Mouse (Mus musculus) cerebellum, postnatal 10 days (tissue): ENCODE measurements around the gene Hoxd11.
A peak's percentile ranks its signal among the peaks of the same experiment; 100 is the strongest.

Source experiments
- DNase-seq, 2 experiments: peaks; one replicate each; pipeline ENCODE4 v3.0.0; 2021; ENCODE audit warnings: mixed read lengths in 2 of 2

Gene Hoxd11

DNA sequence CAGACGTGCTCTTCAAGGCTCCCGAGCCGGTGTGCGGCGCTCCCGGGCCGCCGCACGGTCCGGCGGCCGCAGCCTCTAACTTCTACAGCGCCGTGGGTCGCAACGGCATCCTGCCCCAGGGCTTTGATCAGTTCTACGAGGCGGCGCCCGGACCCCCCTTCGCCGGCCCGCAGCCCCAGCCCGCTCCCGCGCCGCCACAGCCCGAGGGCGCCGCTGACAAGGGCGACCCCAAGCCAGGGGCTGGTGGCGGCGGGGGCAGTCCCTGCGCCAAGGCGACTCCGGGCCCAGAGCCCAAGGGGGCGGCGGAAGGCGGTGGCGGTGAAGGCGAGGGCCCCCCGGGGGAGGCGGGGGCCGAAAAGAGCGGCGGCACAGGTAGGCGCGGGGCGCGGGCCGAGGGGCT lies 3.4 kb downstream of the Hoxd11 start:
- DNase-seq = no peak

DNA sequence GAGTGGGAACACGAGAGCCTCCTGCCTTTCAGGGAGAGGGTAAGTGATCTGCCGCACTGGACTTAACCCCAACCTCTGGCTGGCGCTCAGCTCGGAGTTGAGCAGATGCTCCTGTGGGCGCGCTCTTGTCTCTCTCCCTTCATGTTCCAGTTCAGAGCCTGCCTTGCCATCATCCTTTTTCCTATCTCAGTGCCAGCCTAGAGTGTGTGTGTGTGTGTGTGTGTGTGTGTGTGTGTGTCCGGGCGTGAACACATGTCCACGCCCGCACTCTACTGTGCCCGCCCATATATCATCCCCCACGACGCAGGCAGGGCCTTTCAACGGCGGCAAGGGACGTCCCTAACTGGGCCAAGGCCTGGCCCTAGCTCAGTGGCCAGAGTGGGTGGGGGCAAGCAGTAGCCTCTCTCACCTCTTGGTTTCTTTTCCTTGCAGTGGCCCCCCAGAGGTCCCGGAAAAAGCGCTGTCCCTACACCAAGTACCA lies 4.2 kb downstream of the Hoxd11 start:
- DNase-seq = no peak

DNA sequence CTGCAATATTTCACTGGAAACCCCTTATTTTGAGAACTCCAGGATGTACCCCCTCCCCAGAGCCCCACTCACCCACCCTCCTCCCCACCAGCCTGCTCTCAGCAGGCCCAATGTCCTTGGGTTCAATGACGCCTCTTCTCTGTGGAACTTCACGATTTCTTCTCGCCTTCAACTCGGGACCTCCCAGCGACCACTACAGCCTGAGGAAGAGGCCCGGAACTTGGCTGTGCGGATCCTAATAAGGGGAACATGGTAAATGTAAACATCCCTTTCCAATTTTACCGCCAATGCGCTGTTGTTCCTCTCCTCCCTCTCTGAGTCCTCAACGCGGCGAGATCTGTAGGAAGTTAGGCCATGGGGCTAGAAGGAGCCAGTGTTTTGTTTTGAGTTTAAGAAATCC lies 4.7 kb downstream of the Hoxd11 start:
- no peak for DNase-seq

DNA sequence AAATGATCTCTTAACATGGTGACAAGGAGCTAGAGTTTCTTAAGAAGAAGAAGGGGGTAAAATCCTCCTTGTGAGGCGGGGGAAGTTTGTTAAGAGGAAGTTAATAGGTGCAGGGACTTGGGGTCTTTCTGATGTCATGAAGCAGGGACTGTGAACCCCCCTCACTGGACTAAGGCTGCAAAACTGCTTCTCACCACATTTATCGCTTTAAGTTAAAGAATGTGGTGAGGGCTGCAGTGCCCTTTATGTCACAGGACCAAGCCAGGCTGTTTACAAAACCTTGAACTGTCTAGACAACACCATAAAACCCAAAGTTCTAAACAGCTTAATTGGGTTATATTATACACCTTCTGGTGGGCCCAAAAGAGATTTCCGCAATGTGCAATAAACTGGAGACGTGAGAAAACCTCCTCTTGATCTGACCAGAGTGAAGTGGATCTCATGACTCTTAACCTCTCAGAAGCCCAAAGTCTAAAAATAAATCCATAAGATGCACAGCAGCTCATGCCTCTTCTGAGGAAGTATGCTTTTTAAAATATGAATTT lies 5.8 kb downstream of the Hoxd11 start:
- DNase-seq = no peak

DNA sequence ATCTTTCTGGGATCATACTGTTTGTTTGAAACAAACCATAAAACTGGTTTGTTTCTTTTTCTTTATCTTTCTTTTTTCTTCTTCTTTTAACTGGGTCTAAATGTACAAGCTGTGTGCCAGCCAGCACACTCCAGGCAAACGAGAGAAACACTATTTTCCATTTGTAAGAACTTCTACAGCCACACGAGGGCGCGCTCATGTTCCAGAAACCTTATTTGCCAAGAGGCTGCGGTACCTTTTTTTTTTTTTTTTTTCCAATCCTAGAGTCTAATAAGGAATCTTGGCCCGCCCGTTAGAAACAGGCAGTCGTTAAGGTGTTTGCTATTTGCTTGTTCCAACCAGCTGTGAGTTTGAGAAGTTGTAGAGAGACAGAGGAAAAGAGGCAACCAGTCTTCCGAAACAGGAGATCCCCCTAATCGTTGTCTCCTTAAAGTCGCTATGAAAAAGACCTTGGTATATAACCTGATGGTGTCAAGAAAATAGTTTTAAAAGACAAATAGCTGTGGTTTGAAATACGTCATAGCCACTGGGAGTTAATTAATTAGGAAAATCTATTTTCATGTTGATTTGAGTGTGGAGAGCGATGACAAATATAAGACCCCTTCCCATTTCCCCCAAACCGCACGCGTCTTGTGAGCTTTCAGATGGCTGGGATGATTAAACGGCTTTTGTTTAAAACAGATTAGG lies 7.1 kb downstream of the Hoxd11 start:
- DNase-seq = peak; percentile 75 to 77

DNA sequence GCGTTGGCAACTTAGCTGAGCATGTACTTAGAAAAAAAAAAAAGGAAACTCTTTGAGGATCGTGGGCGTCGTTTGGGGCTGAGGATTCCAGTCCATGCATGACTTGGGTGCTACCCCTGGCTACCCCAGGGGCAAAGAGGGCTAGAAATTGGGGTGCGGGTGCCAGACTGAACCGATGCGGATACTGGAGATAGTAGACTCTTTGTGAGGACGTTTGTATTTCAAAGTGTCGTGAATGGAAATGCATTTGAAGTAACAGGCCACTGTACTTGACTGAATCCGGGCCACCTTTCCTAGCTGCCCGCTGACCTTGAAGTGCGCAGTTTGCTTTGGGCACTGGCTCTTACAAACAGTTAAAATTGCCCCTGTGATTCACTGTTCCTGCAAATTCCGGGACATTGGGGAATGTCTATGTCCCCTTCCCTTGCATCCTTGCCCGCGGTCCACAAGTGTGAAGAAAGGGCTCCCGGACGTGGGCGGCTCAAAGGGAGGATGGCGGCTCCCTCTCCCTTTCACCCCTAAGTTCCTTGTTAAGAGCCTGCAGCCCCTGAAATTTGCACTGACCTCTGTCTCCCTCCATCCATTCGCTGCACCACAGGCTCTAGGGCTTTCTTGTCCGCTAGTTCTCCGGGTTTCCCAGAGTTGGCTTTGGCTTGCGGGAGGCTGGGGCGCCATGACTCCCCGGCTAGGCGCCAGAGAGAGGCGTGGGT lies 7.8 kb downstream of the Hoxd11 start:
- DNase-seq = no peak

DNA sequence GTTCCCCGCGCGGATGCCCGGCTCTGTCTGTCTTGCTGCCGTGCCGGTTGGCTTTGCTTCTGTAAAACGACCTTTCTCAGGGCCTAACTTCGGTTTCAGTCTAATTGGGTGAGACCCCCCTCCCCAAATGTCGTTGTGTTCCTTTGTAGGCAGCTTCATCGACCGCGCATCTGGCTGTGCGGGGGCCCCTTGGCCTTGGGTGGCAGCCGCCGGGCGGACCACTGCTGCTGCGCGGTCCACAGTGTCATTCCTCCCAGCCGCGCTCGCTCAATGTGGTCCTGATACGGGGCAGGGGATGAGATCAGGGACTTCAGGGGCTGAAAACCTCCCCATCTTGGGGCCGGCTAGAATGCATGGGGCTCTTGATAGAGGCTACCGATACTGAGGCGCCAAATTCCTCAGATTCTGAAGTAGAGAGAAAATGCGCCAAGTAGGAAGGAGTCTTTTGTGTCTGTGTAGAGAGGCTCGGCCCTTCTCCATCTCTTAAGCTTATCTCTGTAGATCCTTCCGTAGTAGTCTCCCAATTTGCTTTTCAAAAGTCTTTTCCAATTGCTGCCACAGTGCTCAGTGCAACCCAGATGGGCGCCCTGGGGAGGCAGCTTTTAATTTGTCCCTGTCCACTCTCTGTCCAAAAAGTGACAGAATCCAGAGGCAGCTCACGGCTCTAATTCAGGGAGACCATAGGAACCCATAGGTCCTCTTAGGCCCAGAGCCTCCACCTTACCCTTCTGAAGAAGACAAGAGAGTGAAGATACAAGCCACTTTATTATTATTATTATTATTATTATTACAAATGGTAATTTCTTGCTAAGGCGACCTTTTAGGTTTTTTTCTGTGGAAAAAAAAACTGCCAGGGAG lies 8.6 kb downstream of the Hoxd11 start:
- DNase-seq = no peak

DNA sequence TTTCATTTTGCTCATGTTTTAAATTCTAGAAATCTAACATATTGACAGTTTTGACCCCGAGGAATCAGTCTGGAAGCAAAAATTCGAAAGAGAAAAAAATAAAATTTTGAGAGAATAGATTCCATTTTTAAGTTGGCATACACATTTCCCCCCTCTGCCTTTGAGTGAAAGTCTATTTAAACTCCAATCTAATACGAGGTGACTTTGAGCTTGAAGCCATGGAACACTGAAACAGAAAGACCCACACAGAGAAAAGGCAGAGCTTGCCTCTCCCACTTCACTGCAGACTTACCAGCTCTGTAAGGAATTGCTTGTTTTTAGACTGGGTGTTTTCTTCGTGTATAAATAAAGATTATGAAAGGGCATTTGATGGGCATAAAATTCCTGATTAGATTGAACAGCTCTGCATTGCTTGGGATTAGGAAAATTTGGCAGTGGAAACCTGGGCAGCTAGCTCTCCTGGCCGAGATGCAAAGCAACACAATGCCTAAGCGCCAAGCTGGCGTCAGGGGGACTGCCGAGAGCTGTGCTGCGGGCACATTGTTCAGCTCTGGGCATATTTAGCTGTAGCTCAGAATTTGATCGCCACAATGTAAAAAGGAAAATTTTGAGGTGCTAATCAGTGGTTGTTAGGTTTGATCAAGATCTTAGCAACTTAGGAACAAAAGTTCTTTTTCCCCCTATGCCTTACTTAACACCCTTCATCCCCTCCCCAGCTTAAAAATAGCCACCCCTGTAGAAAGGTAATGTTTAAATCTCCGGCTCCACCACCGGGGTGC lies 9.6 kb downstream of the Hoxd11 start:
- DNase-seq = no peak

DNA sequence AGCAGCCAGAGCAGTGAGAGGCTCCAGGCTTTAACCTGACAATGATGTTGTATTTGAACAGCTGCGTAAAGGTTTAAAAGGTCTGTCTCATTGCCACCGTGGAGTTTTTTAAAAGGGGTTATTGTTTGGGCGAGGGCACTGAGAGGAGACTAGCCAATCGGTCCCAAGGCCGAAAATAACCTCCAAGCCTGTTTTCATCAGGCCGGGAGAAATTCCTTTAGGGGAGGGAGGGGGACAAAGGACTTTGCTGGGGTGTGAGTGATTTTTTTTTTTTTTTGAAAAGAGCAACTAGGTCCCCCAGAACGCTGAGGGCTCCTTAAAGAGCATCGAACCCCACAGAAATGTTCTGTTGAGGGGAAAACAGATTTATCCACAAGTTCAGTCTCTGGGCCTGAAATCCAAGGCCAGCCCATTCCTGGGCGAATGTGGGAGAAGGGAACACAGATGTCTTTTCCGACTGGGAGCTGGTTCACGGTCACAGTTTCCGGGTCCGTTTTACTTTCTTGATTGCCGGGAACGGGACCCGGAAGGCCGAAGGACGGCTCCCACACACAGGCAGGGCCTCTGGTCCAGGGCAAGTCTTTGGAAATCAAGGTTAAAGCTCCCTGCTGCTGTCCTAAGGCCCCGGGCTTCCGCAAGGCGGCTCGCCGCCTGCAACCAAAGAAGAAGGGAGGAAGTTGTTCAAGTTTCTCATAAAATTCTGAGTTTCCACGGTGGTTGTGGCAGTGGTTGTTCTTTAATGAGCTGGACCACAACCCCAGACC lies 10.4 kb downstream of the Hoxd11 start:
- DNase-seq = no peak

DNA sequence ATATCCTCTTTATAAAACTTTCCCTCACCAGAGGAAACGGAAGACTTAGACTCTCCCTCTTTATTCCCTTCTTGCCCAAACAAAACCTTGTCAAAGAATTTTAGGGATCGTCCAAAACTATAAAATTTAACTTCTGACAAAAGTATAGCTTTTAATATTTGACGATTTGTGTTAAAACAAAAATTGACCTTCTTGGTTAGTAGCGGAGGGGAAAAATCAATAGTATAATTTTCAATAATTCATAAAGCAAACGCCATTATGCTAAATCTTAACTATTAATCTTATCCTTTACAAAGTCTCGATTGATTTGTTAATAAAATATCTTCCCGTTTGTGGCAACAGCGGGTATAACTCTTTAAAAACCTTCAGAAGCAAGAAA lies 11.0 kb downstream of the Hoxd11 start:
- DNase-seq = no peak

DNA sequence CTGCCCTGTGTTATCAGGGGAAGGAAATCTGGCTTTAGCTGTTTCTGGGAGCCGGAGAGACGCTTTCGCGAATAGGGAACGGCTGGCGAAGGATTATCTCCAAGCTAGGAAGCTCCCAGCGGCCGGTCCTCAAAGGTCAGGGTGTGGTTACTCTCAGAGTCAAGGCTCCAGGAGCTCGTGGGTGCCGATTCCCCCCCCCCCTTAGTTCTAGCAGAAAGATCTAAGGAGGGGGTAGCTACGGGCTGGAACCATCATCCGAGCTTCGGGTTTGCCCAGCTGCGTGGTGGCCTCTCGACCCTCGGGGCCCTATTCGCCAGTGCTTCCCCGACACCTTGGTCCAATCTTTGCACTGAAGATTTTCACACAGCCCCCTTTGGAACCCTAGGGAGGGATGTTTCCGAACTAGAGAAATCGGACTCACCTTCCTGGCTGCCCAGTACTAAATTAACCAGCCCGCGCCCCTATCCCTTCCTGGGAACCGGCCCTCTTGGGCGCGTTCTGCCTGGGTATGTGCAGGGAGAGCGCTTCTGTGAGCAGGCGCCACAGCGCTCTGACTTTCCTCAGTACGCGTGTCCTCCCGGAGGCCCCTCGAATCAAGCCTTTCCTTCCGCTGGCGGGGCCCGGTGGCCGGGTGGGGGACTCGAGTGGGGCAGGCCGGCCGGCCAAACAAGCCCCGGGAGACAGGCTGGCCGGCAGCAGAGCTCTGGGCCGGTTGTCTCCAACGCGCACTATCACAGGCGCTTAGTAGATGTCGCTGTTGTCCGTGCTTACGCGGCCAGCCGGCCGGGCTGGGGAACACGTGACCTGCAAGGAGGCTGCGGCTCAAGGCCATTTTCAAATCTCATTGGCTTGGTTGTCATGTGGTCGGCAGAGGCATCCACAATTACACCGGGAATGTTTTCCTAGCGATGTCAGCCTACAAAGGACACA lies 11.9 kb downstream of the Hoxd11 start, which contains the start of gene Hoxd10:
Gene Hoxd10, plus strand, starts transcription at position 903 of the 930 bp plus-strand sequence.
- DNase-seq = peak; percentile 53 to 59

DNA sequence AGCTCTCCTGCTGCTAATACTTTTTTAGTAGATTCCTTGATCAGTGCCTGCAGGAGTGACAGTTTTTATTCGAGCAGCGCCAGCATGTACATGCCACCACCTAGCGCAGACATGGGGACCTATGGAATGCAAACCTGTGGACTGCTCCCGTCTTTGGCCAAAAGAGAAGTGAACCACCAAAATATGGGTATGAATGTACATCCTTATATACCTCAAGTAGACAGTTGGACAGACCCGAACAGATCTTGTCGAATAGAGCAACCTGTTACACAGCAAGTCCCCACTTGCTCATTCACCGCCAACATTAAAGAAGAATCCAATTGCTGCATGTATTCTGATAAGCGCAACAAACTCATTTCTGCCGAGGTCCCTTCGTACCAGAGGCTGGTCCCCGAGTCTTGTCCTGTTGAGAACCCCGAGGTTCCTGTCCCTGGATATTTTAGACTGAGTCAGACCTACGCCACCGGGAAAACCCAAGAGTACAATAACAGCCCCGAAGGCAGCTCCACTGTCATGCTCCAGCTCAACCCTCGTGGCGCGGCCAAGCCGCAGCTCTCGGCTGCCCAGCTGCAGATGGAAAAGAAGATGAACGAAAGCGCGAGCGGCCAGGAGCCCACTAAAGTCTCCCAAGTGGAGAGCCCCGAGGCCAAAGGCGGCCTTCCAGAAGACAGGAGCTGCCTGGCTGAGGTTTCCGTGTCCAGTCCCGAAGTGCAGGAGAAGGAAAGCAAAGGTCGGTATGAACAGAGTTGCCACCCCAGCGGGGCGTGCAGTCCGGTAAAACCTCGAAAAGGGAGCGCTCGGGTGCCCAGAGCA lies 12.8 kb downstream of the Hoxd11 start:
- DNase-seq = no peak

DNA sequence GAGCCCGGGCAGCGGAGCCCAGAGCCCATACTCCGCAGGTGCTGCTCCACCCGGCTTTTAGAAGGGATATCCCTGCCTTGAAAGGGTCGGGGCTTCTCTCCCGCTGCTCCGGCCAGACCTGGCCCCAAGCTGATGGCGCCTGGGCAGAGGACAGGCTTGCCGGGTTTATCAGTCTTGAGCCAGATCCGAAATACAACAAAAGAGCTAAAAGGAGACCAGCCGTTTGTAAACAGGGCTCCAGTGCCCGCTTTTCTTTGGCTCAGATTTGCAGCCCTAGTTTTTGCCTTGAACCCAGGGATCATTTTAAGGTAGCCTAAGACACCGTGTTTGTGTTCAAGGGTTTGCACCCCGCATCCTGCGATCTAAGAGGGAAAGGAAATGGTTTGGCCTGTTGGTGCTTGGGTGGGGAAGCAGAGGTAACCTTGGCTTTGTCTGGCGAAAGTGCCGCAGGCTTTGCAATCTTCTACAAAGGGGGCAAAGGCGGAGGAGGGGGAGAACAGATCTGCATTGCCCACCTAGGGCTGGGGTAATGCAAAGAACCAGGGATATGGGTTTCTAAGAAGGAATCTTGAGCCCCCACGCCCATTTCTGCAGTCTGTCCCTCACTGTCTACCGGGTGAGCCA lies 13.6 kb downstream of the Hoxd11 start:
- DNase-seq = no peak

DNA sequence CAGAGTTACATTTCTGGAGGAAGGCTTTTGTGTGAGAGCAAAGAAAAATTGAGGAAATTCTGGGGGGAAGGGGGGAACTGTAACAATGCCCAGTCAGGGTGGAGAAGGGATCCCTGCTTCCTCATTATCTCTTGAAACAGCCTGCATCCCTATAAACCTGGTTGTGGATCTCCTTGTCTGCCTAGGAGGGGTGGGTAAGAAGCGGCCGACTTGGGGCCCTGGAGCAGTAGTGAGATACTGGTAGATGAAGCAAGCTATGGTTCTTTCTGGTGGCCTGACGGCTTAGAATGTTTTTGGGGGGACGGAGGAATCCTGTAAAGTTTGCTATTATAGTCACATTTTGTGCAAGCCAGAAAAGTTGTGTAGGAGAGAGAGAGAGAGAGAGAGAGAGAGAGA lies 14.1 kb downstream of the Hoxd11 start:
- DNase-seq = no peak

DNA sequence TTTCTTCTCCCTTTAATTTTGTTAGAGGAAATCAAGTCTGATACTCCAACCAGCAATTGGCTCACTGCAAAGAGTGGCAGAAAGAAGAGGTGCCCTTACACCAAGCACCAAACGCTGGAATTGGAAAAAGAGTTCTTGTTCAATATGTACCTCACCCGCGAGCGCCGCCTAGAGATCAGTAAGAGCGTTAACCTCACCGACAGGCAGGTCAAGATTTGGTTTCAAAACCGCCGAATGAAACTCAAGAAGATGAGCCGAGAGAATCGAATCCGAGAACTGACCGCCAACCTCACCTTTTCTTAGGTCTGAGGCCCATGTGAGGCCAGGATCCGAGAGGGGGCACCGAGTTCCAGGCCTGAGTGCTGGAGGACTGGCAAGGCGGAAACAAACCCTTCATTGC lies 14.7 kb downstream of the Hoxd11 start:
- DNase-seq = no peak

DNA sequence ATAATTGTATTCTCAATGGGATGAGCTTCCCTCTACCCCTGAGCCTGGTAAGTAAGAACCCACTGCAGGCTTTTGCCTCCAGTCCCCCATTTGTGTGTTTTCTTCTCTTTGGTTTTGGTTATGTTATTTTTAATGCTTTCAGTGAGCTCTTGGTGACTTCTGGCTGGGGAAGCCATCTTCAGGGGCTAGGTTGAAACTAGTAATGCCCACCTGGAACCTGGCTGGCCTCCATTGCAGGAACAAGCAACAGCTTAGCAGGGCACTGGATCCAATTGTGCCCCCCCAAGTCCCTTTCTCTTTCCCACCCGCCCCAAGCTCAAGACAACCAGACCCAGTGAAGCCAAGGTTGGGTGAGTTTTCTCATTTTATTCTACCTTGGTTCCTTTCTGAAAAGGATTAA lies 16.0 kb downstream of the Hoxd11 start:
- DNase-seq = no peak

DNA sequence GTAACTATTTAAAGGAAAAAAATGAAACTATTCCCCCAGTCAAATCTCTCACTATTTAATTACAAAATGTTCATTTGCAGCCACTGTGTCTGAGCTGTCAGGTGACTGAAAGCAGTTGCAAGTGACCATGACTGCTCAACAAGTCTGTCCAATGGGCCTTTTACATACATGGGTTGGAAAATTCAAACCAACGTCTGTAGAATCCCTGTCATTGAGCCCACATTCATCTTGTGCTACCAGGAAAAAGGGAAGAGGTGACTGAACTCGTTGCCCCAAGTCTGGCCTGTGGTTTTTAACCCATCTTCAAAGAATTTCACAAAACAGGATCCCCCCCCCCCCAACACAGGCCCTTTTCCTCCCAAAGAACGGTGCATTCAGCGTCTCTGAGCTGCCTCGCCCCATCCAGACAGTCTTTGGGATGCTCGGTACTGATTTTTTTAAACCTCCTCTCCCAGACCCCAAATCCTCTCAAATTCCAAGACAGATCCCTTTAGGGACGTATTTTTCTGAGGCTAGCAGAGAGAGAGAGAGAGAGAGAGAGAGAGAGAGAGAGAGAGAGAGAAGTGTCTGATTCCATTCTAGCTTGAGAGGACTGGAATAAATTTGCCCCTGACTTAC lies 16.6 kb downstream of the Hoxd11 start:
- no peak for DNase-seq
